Mouse (Mus musculus): ENCODE results near the gene Gm21637. TPM values are rescaled to one million over a fixed set of nuclear protein-coding genes. Genes with fewer than 3 reads are reported as not detected.
"Not testable (repeated sequence)": the region's sequence is repeated elsewhere in the genome, so short reads cannot be mapped to it uniquely, and the experiment has no call there.

The Gm21637 gene
- not detected in 2 replicates for polyA plus RNA-seq (2016; fragmentation: Nextera tagmentation; extraction: Ambion mirVana)

GRCm38 (mm10) chrX:31961744-31962143 is at the start of gene Gm21637:
Gene Gm21637 (plus strand): TSS chrX:31962044.
- not testable (repeated sequence) for H3K9me3 ChIP-seq (replicated peaks); H3K27me3 ChIP-seq (replicated peaks); H3K36me3 ChIP-seq; ATAC-seq; H3K4me2 ChIP-seq; H3K27ac ChIP-seq; H3K4me1 ChIP-seq; H3K4me3 ChIP-seq; H3K9ac ChIP-seq
- WGBS (ENCODE audit: insufficient replicate concordance), result no CpG with 5 or more reads among the region's 1 CpGs

Other genes starting within 250 kb of the Gm21637 start
- not detected in 2 replicates for gene Btbd35f25, start 244.9 kb upstream of the Gm21637 start, polyA plus RNA-seq (2016; fragmentation: Nextera tagmentation; extraction: Ambion mirVana)
- gene Btbd35f22, start 85.8 kb downstream of the Gm21637 start, polyA plus RNA-seq (2016; fragmentation: Nextera tagmentation; extraction: Ambion mirVana), result not detected in 2 replicates